Mouse (Mus musculus): ENCODE measurements around the gene Nxph1.

GRCm38 (mm10) chr6:9097345-9097744 lies 149.1 kb downstream of the Nxph1 start:
- TF ChIP-seq CTCF (IDR thresholded peaks at IDR 0.05; ENCODE audit: low read depth) (no peak), EP300 (IDR thresholded peaks at IDR 0.05; ENCODE audit: low read depth) (no peak)
